Mouse (Mus musculus): ENCODE measurements around the gene Snd1.

GRCm38 (mm10) chr6:28546943-28547342 is 72.0 kb downstream of the Snd1 start:
- no peak for TF ChIP-seq CTCF (IDR thresholded peaks at IDR 0.05; ENCODE audit: control insufficient read depth, insufficient read depth, insufficient read length)
- TF ChIP-seq MAX (IDR thresholded peaks at IDR 0.05): no peak
- TF ChIP-seq USF1 (IDR thresholded peaks at IDR 0.05; ENCODE audit: low read depth): no peak
- no peak for TF ChIP-seq MYOG (IDR thresholded peaks at IDR 0.05; ENCODE audit: control insufficient read depth, extremely low read depth, insufficient read length)
- TF ChIP-seq MYOD1 (IDR thresholded peaks at IDR 0.05; ENCODE audit: control insufficient read depth, insufficient read length, low read depth): no peak
- no peak for TF ChIP-seq FOSL1 (IDR thresholded peaks at IDR 0.05; ENCODE audit: insufficient read depth, low read length, poor library complexity, severe bottlenecking)
- TF ChIP-seq CEBPB (IDR thresholded peaks at IDR 0.05; ENCODE audit: low read depth): no peak

Data from C2C12 (cell line).